Mouse (Mus musculus) midbrain, embryonic 10.5 days (tissue): ENCODE data around the gene Igf2bp3. TPM values are rescaled to one million over a fixed set of nuclear protein-coding genes. Genes with fewer than 3 reads are reported as not detected.

Experiments
- DNase-seq: peaks from one replicate; pipeline ENCODE4 v3.0.0-alpha.2; 2017; ENCODE audit warnings: low spot score
- H3K27ac ChIP-seq: fragments of 300-500 bp; sonication (generic); replicated peaks from 2 replicates; pipeline ENCODE4 v1.5.1; 2016; ENCODE audit warnings: mild to moderate bottlenecking
- H3K27me3 ChIP-seq: fragments of 300-500 bp; sonication (generic); 2 replicates; pipeline ENCODE4 v1.6.1; 2016; ENCODE audit warnings: low read depth, mild to moderate bottlenecking; ENCODE audit not compliant: poor library complexity, severe bottlenecking
- H3K36me3 ChIP-seq: fragments of 300-500 bp; sonication (generic); 2 replicates; pipeline ENCODE4 v1.6.1; 2016; ENCODE audit warnings: mild to moderate bottlenecking, moderate library complexity
- H3K4me1 ChIP-seq: fragments of 300-500 bp; sonication (generic); 2 replicates; pipeline ENCODE4 v1.6.1; 2016
- H3K4me3 ChIP-seq: fragments of 300-500 bp; sonication (generic); 2 replicates; pipeline ENCODE4 v1.5.1; 2016; ENCODE audit warnings: mild to moderate bottlenecking, moderate library complexity
- H3K9me3 ChIP-seq: fragments of 300-500 bp; sonication (generic); replicated peaks from 2 replicates; pipeline ENCODE4 v1.6.1; 2016; ENCODE audit warnings: mild to moderate bottlenecking
- WGBS: fragments of 180-500 bp; shearing (Covaris S2); methylation state at CpG from one replicate; pipeline ENCODE4 v1.1.7; 2016; 5-methylcytosine and 5-hydroxymethylcytosine counted together
- polyA plus RNA-seq: library from polyadenylated mRNA; unstranded; fragments of >200 nt; fragmentation: Nextera tagmentation; extraction: Ambion mirVana; gene quantifications from 2 replicates; pipeline ENCODE4 v1.2.1, GENCODE M21; 2016

Igf2bp3 gene
- polyA plus RNA-seq, 1 experiment from 2014 or later, result 148 TPM

GRCm38 (mm10) chr6:49113895-49114294, 100.9 kb downstream of the Igf2bp3 start:
- no peaks in the 10 kb centered on the region for H3K27me3 ChIP-seq
- 0 out of 2 replicates have a peak, but pooled peaks cover 2% of the 10 kb centered on the region for H3K4me1 ChIP-seq
- WGBS, result 93% methylated on average over 7 of the region's 7 CpGs
- DNase-seq, result no peak
- no peak overlapping the region for H3K4me3 ChIP-seq
- no peaks in the 10 kb centered on the region for H3K9me3 ChIP-seq
- peaks cover 95% of the 10 kb centered on the region for H3K36me3 ChIP-seq
- H3K27ac ChIP-seq, result no peak overlapping the region

GRCm38 (mm10) chr6:49109196-49109595, 105.6 kb downstream of the Igf2bp3 start:
- Histone ChIP-seq H3K27me3 (no peaks in the 10 kb centered on the region), H3K27ac (no peak overlapping the region), H3K4me3 (no peak overlapping the region), H3K9me3 (no peaks in the 10 kb centered on the region), H3K36me3 (peaks cover 95% of the 10 kb centered on the region), H3K4me1 (0 out of 2 replicates have a peak, but pooled peaks cover 2% of the 10 kb centered on the region)
- WGBS, result 96% methylated on average over 2 of the region's 2 CpGs
- no peak for DNase-seq

GRCm38 (mm10) chr6:49106746-49107500, 107.8 kb downstream of the Igf2bp3 start:
- Histone ChIP-seq H3K4me3 (no peak overlapping the region), H3K4me1 (0 out of 2 replicates have a peak, but pooled peaks cover 2% of the 10 kb centered on the region), H3K9me3 (no peaks in the 10 kb centered on the region), H3K27me3 (no peaks in the 10 kb centered on the region), H3K27ac (no peak overlapping the region), H3K36me3 (peaks cover 100% of the 10 kb centered on the region)
- DNase-seq, result no peak
- WGBS, result 94% methylated on average over 15 of the region's 15 CpGs

- Histone ChIP-seq H3K36me3 (peaks cover 100% of the 10 kb centered on the region), H3K27me3 (no peaks in the 10 kb centered on the region), H3K4me1 (no peaks in the 10 kb centered on the region), H3K9me3 (no peaks in the 10 kb centered on the region), H3K4me3 (no peak overlapping the region), H3K27ac (no peak overlapping the region)
- no peak for DNase-seq
- 87% methylated on average over 1 of the region's 1 CpGs for WGBS
Observed at GRCm38 (mm10) chr6:49099086-49099485, 115.7 kb downstream of the Igf2bp3 start.

GRCm38 (mm10) chr6:49097596-49098110, 117.1 kb downstream of the Igf2bp3 start:
- Histone ChIP-seq H3K36me3 (peaks cover 100% of the 10 kb centered on the region), H3K4me3 (no peak overlapping the region), H3K9me3 (no peaks in the 10 kb centered on the region), H3K27me3 (no peaks in the 10 kb centered on the region), H3K4me1 (no peaks in the 10 kb centered on the region), H3K27ac (no peak overlapping the region)
- 92% methylated on average over 5 of the region's 5 CpGs for WGBS
- DNase-seq, result no peak

- no peaks in the 10 kb centered on the region for H3K27me3 ChIP-seq
Observed at GRCm38 (mm10) chr6:49096933-49097461, 117.8 kb downstream of the Igf2bp3 start.

GRCm38 (mm10) chr6:49096421-49096820, 118.3 kb downstream of the Igf2bp3 start:
- Histone ChIP-seq H3K27ac (no peak overlapping the region), H3K27me3 (no peaks in the 10 kb centered on the region), H3K4me3 (no peak overlapping the region), H3K9me3 (no peaks in the 10 kb centered on the region), H3K36me3 (peaks cover 100% of the 10 kb centered on the region), H3K4me1 (no peaks in the 10 kb centered on the region)
- 92% methylated on average over 7 of the region's 7 CpGs for WGBS
- DNase-seq, result no peak

More at GRCm38 (mm10) chr6:49096933-49097461, 117.8 kb downstream of the Igf2bp3 start:
- WGBS, result 75% methylated on average over 13 of the region's 13 CpGs
- H3K9me3 ChIP-seq, result no peaks in the 10 kb centered on the region
- H3K4me3 ChIP-seq, result no peak overlapping the region
- peaks cover 100% of the 10 kb centered on the region for H3K36me3 ChIP-seq
- H3K4me1 ChIP-seq, result no peaks in the 10 kb centered on the region
- no peak overlapping the region for H3K27ac ChIP-seq
- no peak for DNase-seq

GRCm38 (mm10) chr6:49094968-49095367, 119.8 kb downstream of the Igf2bp3 start:
- H3K4me1 ChIP-seq, result no peaks in the 10 kb centered on the region
- no peak overlapping the region for H3K27ac ChIP-seq
- peaks cover 100% of the 10 kb centered on the region for H3K36me3 ChIP-seq
- no peak for DNase-seq
- H3K9me3 ChIP-seq, result no peaks in the 10 kb centered on the region
- no peaks in the 10 kb centered on the region for H3K27me3 ChIP-seq
- no peak overlapping the region for H3K4me3 ChIP-seq
- WGBS, result 92% methylated on average over 10 of the region's 10 CpGs

GRCm38 (mm10) chr6:49083008-49083407, 131.7 kb downstream of the Igf2bp3 start:
- no peak for DNase-seq
- peaks cover 76% of the 10 kb centered on the region for H3K36me3 ChIP-seq

GRCm38 (mm10) chr6:49079313-49079712, 135.4 kb downstream of the Igf2bp3 start:
- no peaks in the 10 kb centered on the region for H3K9me3 ChIP-seq
- H3K27ac ChIP-seq, result no peak overlapping the region

More at GRCm38 (mm10) chr6:49083008-49083407, 131.7 kb downstream of the Igf2bp3 start:
- Histone ChIP-seq H3K27ac (no peak overlapping the region), H3K4me1 (no peaks in the 10 kb centered on the region), H3K9me3 (no peaks in the 10 kb centered on the region), H3K4me3 (no peak overlapping the region), H3K27me3 (no peaks in the 10 kb centered on the region)
- 92% methylated on average over 4 of the region's 4 CpGs for WGBS

GRCm38 (mm10) chr6:49077894-49078293, 136.9 kb downstream of the Igf2bp3 start:
- Histone ChIP-seq H3K27me3 (no peaks in the 10 kb centered on the region), H3K4me3 (no peak overlapping the region), H3K36me3 (peaks cover 28% of the 10 kb centered on the region), H3K9me3 (no peaks in the 10 kb centered on the region), H3K27ac (no peak overlapping the region), H3K4me1 (peaks cover 16% of the 10 kb centered on the region)
- 87% methylated on average over 2 of the region's 2 CpGs for WGBS
- no peak for DNase-seq

More at GRCm38 (mm10) chr6:49079313-49079712, 135.4 kb downstream of the Igf2bp3 start:
- Histone ChIP-seq H3K36me3 (peaks cover 42% of the 10 kb centered on the region), H3K27me3 (no peaks in the 10 kb centered on the region), H3K4me3 (no peak overlapping the region), H3K4me1 (peaks cover 8% of the 10 kb centered on the region)
- DNase-seq, result no peak
- WGBS, result 94% methylated on average over 1 of the region's 1 CpGs

- Histone ChIP-seq H3K36me3 (0 out of 2 replicates have a peak, but pooled peaks cover 7% of the 10 kb centered on the region), H3K4me1 (peaks cover 17% of the 10 kb centered on the region), H3K27ac (peak overlapping the region; percentile 91), H3K27me3 (no peaks in the 10 kb centered on the region), H3K9me3 (no peaks in the 10 kb centered on the region), H3K4me3 (peak overlapping the region; percentile 86)
- DNase-seq, result no peak
- 2% methylated on average over 19 of the region's 19 CpGs for WGBS
Observed at GRCm38 (mm10) chr6:49074117-49074490, 140.7 kb downstream of the Igf2bp3 start.
